ENCODE assay signal across 23 mouse cellular contexts in genomic region chr5:24935446-24935845, GRCm38 (mm10).
DNase-seq lines count a peak whose midpoint lies in the region; ATAC-seq and TF ChIP-seq lines count a peak whose summit lies in the region.
"Had no signal": no experiment of that assay in that cellular context is flagged by ENCODE, and none has a peak within 500 bp of the region (broad histone marks: within the 10 kb centered on the region; RNA-seq: fewer than 3 reads in every experiment).

No protein-coding gene starts in this region.

- no peak overlapping the region for H3K4me2 ChIP-seq in kidney, postnatal 0 days (ENCODE audit: low read length)
- H3K4me2 ChIP-seq in midbrain, embryonic 11.5 days: no peak overlapping the region
- H3K4me2 ChIP-seq: embryonic facial prominence, embryonic 15.5 days; heart, embryonic 12.5 days; hindbrain, embryonic 14.5 days had no signal

- DNase-seq in kidney, adult 11 months: peak; percentile 77
- peak; percentile 69 for DNase-seq in kidney, adult 9 months
- peak; percentile 29 for DNase-seq in kidney, postnatal 0 days (ENCODE audit: low spot score)
- DNase-seq in kidney, postnatal 36 days: peak; percentile 59 to 65
- DNase-seq in midbrain, embryonic 11.5 days (ENCODE audit: low spot score, missing footprints): no peak
- DNase-seq in heart, adult 2 months: no peak
- DNase-seq in embryonic facial prominence, embryonic 10.5 days (ENCODE audit: low spot score): no peak
- DNase-seq: adrenal gland, postnatal 25 days; cerebellum, adult 2 months; cerebellum, postnatal 10 days; gastrocnemius, adult 2 months; gastrocnemius, postnatal 36 days had no signal

- no peak for TF ChIP-seq EP300 in heart, adult 2 months (IDR thresholded peaks at IDR 0.05; ENCODE audit: insufficient read depth, low read depth, low read length)

- no peak overlapping the region for H3K9ac ChIP-seq in kidney, postnatal 0 days (ENCODE audit: low read depth, low read length)
- no peak overlapping the region for H3K9ac ChIP-seq in midbrain, embryonic 11.5 days (ENCODE audit: low read length)
- no peak overlapping the region for H3K9ac ChIP-seq in heart, adult 2 months (ENCODE audit: low read depth, low read length)
- H3K9ac ChIP-seq: embryonic facial prominence, embryonic 15.5 days; heart, embryonic 12.5 days; hindbrain, embryonic 14.5 days had no signal

- peak; percentile 73 for ATAC-seq in kidney, postnatal 0 days (replicated peaks; ENCODE audit: low FRiP score, low read depth)
- no peak for ATAC-seq in midbrain, embryonic 11.5 days (ENCODE audit: low FRiP score)
- ATAC-seq in CD4-positive, CD25-positive, alpha-beta regulatory T cell, adult 4 months: no peak
- ATAC-seq: activated CD4-positive, CD25-positive, alpha-beta regulatory T cell, adult 4 months; forebrain, embryonic 14.5 days; Patski had no signal

- intact Hi-C loops in heart, adult 2 months (cut with DNase I): no loop called here

- TF ChIP-seq CTCF in kidney, postnatal 0 days (IDR thresholded peaks at IDR 0.05; ENCODE audit: low read depth): no peak
- no peak for TF ChIP-seq CTCF in heart, adult 2 months (IDR thresholded peaks at IDR 0.05)

- H3K4me3 ChIP-seq in kidney, postnatal 0 days (replicated peaks; ENCODE audit: low read depth, low read length): no peak overlapping the region
- no peak overlapping the region for H3K4me3 ChIP-seq in midbrain, embryonic 11.5 days (ENCODE audit: low read depth, low read length)
- no peak overlapping the region for H3K4me3 ChIP-seq in heart, adult 2 months
- H3K4me3 ChIP-seq in embryonic facial prominence, embryonic 10.5 days: no peak overlapping the region
- H3K4me3 ChIP-seq: embryonic facial prominence, embryonic 15.5 days; erythroblast, embryonic 14.5 days; forebrain, embryonic 10.5 days; gastrocnemius, adult 2 months; heart, embryonic 12.5 days; hindbrain, embryonic 10.5 days had no signal

- H3K27me3 ChIP-seq in kidney, postnatal 0 days (ENCODE audit: insufficient read depth, low read length): no peaks in the 10 kb centered on the region
- H3K27me3 ChIP-seq in midbrain, embryonic 11.5 days (ENCODE audit: control insufficient read depth, insufficient read depth, low read length): no peaks in the 10 kb centered on the region
- no peaks in the 10 kb centered on the region for H3K27me3 ChIP-seq in heart, adult 2 months (ENCODE audit: control insufficient read depth, insufficient read depth, low read length)
- no peaks in the 10 kb centered on the region for H3K27me3 ChIP-seq in embryonic facial prominence, embryonic 10.5 days (replicated peaks; ENCODE audit: low read depth, poor library complexity, severe bottlenecking)
- H3K27me3 ChIP-seq: CH12.LX; embryonic facial prominence, embryonic 15.5 days; heart, embryonic 12.5 days; Patski had no signal

- H3K4me1 ChIP-seq in kidney, postnatal 0 days (replicated peaks; ENCODE audit: insufficient read depth, low read length): no peaks in the 10 kb centered on the region
- no peaks in the 10 kb centered on the region for H3K4me1 ChIP-seq in midbrain, embryonic 11.5 days (ENCODE audit: control insufficient read depth, insufficient read depth, low read length)
- H3K4me1 ChIP-seq in heart, adult 2 months (ENCODE audit: control insufficient read depth, insufficient read depth, low read length): peaks cover 2% of the 10 kb centered on the region
- no peaks in the 10 kb centered on the region for H3K4me1 ChIP-seq in embryonic facial prominence, embryonic 10.5 days
- H3K4me1 ChIP-seq: embryonic facial prominence, embryonic 15.5 days; forebrain, embryonic 10.5 days; hindbrain, embryonic 10.5 days had no signal

- WGBS in kidney, postnatal 0 days: 48% methylated on average over 10 of the region's 10 CpGs
- WGBS in midbrain, embryonic 11.5 days: 94% methylated on average over 10 of the region's 10 CpGs
- 91% methylated on average over 10 of the region's 10 CpGs for WGBS in heart, adult 2 months
- WGBS in embryonic facial prominence, embryonic 10.5 days: 93% methylated on average over 10 of the region's 10 CpGs

- H3K36me3 ChIP-seq in kidney, postnatal 0 days (ENCODE audit: insufficient read depth, low read length): no peaks in the 10 kb centered on the region
- H3K36me3 ChIP-seq in midbrain, embryonic 11.5 days (ENCODE audit: control insufficient read depth, insufficient read depth, low read length): no peaks in the 10 kb centered on the region
- H3K36me3 ChIP-seq in heart, adult 2 months (ENCODE audit: control insufficient read depth, insufficient read depth, low read length): no peaks in the 10 kb centered on the region
- no peaks in the 10 kb centered on the region for H3K36me3 ChIP-seq in embryonic facial prominence, embryonic 10.5 days (replicated peaks)
- H3K36me3 ChIP-seq: embryonic facial prominence, embryonic 15.5 days; forebrain, embryonic 10.5 days; hindbrain, embryonic 10.5 days had no signal

- H3K79me2 ChIP-seq in heart, adult 2 months (replicated peaks; ENCODE audit: control insufficient read depth, insufficient read depth, low read length): no peaks in the 10 kb centered on the region

- peak overlapping the region; percentile 82 for H3K27ac ChIP-seq in kidney, postnatal 0 days
- H3K27ac ChIP-seq in midbrain, embryonic 11.5 days (ENCODE audit: low read depth, low read length): no peak overlapping the region
- H3K27ac ChIP-seq in heart, adult 2 months: no peak overlapping the region
- H3K27ac ChIP-seq in embryonic facial prominence, embryonic 10.5 days (replicated peaks): no peak overlapping the region
- H3K27ac ChIP-seq: embryonic facial prominence, embryonic 15.5 days; forebrain, embryonic 10.5 days; gastrocnemius, adult 2 months; hindbrain, embryonic 10.5 days; hindbrain, embryonic 14.5 days had no signal

- TF ChIP-seq POLR2A in heart, adult 2 months (IDR thresholded peaks at IDR 0.05; ENCODE audit: insufficient read depth, low read depth, low read length): no peak

- no peaks in the 10 kb centered on the region for H3K9me3 ChIP-seq in kidney, postnatal 0 days (replicated peaks; ENCODE audit: low read length)
- no peaks in the 10 kb centered on the region for H3K9me3 ChIP-seq in midbrain, embryonic 11.5 days (ENCODE audit: control insufficient read depth, low read length)
- no peaks in the 10 kb centered on the region for H3K9me3 ChIP-seq in embryonic facial prominence, embryonic 10.5 days
- H3K9me3 ChIP-seq: embryonic facial prominence, embryonic 15.5 days had no signal

Comparison
In these comparisons a context has a peak if more than half of its experiments do, and no peak if none do; other contexts are left out.
1. DNase-seq: peak in kidney, adult 11 months (single experiment), kidney, adult 9 months (single experiment), kidney, postnatal 0 days (single experiment) and kidney, postnatal 36 days (2 of 2); none in midbrain, embryonic 11.5 days (single experiment), heart, adult 2 months (0 of 2) and embryonic facial prominence, embryonic 10.5 days (single experiment).